Mouse (Mus musculus) heart, adult 8-10 months (tissue): Measurements from ENCODE around the gene Krt19. TPM values are rescaled to one million over a fixed set of nuclear protein-coding genes. Genes with fewer than 3 reads are reported as not detected.
A peak's percentile ranks its signal among the peaks of the same experiment; 100 is the strongest.

Source experiments
- DNase-seq: peaks from one replicate; pipeline ENCODE4 v3.0.0; 2022; ENCODE audit warnings: low spot score
- total RNA-seq, 4 experiments: library from RNA; stranded (reverse); gene quantifications; 2 replicates each; pipeline ENCODE4 v1.2.4; 2022

Gene Krt19
- 1 to 10 TPM; 4.6 to 9.6 (median 6.7) TPM for total RNA-seq

GRCm38 (mm10) chr11:100148615-100149330 is at the start of gene Krt19:
Gene Krt19, minus strand, starts transcription at chr11:100148665.
- no peak for DNase-seq

GRCm38 (mm10) chr11:100192992-100193391 is 44.5 kb upstream of the Krt19 start, which contains the start of gene Krt9:
Gene Krt9, minus strand, starts transcription at chr11:100193246.
- DNase-seq = no peak

- DNase-seq = no peak
These were observed 43.4 kb upstream of the Krt19 start for GRCm38 (mm10) chr11:100191820-100192219.

- no peak for DNase-seq
These were observed 38.3 kb upstream of the Krt19 start for GRCm38 (mm10) chr11:100186736-100187135.

GRCm38 (mm10) chr11:100181725-100182124 is 33.3 kb upstream of the Krt19 start:
- DNase-seq = no peak

GRCm38 (mm10) chr11:100179260-100179659 is 30.8 kb upstream of the Krt19 start:
- DNase-seq = no peak

- DNase-seq = no peak
These were observed 29.8 kb upstream of the Krt19 start for GRCm38 (mm10) chr11:100178307-100178706.

- no peak for DNase-seq
These were observed 28.3 kb upstream of the Krt19 start for GRCm38 (mm10) chr11:100176791-100177190.

- peak; percentile 53 for DNase-seq
These were observed 20.6 kb upstream of the Krt19 start for GRCm38 (mm10) chr11:100168765-100169762.

GRCm38 (mm10) chr11:100168071-100168470 is 19.6 kb upstream of the Krt19 start:
- DNase-seq = peak; percentile 7

GRCm38 (mm10) chr11:100164392-100164791 is 15.9 kb upstream of the Krt19 start:
- DNase-seq = no peak

GRCm38 (mm10) chr11:100157908-100158477 is 9.5 kb upstream of the Krt19 start:
- DNase-seq = no peak

GRCm38 (mm10) chr11:100157331-100157730 is 8.9 kb upstream of the Krt19 start:
- DNase-seq = no peak

GRCm38 (mm10) chr11:100155497-100156255 is 7.2 kb upstream of the Krt19 start:
- DNase-seq = no peak

- DNase-seq = no peak
These were observed 705 bp downstream of the Krt19 start for GRCm38 (mm10) chr11:100147566-100148353.

- DNase-seq = no peak
These were observed 2.5 kb downstream of the Krt19 start for GRCm38 (mm10) chr11:100145858-100146560.

- DNase-seq = no peak
These were observed 3.4 kb downstream of the Krt19 start for GRCm38 (mm10) chr11:100145104-100145503.

- no peak for DNase-seq
These were observed 7.5 kb downstream of the Krt19 start for GRCm38 (mm10) chr11:100140966-100141365.

GRCm38 (mm10) chr11:100139391-100139790 is 9.1 kb downstream of the Krt19 start:
- no peak for DNase-seq

- DNase-seq = no peak
These were observed 9.7 kb downstream of the Krt19 start for GRCm38 (mm10) chr11:100138809-100139208.
